Mouse (Mus musculus): ENCODE data around the gene Epb41l5.

Gene Epb41l5

GRCm38 (mm10) chr1:119536122-119536521 is 112.7 kb downstream of the Epb41l5 start:
- DNase-seq (ENCODE audit: extremely low spot score, low read depth, low spot score) = no peak

GRCm38 (mm10) chr1:119534341-119534740 is 114.5 kb downstream of the Epb41l5 start:
- DNase-seq (ENCODE audit: extremely low spot score, low read depth, low spot score) = no peak

- DNase-seq (ENCODE audit: extremely low spot score, low read depth, low spot score) = no peak
Measured at GRCm38 (mm10) chr1:119533093-119533805, 115.6 kb downstream of the Epb41l5 start.

- no peak for DNase-seq (ENCODE audit: extremely low spot score, low read depth, low spot score)
Measured at GRCm38 (mm10) chr1:119532165-119532564, 116.6 kb downstream of the Epb41l5 start.

- no peak for DNase-seq (ENCODE audit: extremely low spot score, low read depth, low spot score)
Measured at GRCm38 (mm10) chr1:119530941-119531340, 117.9 kb downstream of the Epb41l5 start.

- DNase-seq (ENCODE audit: extremely low spot score, low read depth, low spot score) = no peak
Measured at GRCm38 (mm10) chr1:119525689-119526591, 122.9 kb downstream of the Epb41l5 start, which contains the start of gene Tmem185b. TSS of gene Tmem185b (plus strand) at chr1:119526160.

GRCm38 (mm10) chr1:119525004-119525444 is 123.8 kb downstream of the Epb41l5 start:
- DNase-seq (ENCODE audit: extremely low spot score, low read depth, low spot score) = no peak

- DNase-seq (ENCODE audit: extremely low spot score, low read depth, low spot score) = no peak
Measured at GRCm38 (mm10) chr1:119523826-119524225, 125.0 kb downstream of the Epb41l5 start.

GRCm38 (mm10) chr1:119523369-119523768 is 125.4 kb downstream of the Epb41l5 start:
- no peak for DNase-seq (ENCODE audit: extremely low spot score, low read depth, low spot score)

GRCm38 (mm10) chr1:119522726-119523125 is 126.1 kb downstream of the Epb41l5 start:
- DNase-seq (ENCODE audit: extremely low spot score, low read depth, low spot score) = no peak

GRCm38 (mm10) chr1:119521681-119522080 is 127.1 kb downstream of the Epb41l5 start:
- no peak for DNase-seq (ENCODE audit: extremely low spot score, low read depth, low spot score)

GRCm38 (mm10) chr1:119521029-119521428 is 127.8 kb downstream of the Epb41l5 start:
- no peak for DNase-seq (ENCODE audit: extremely low spot score, low read depth, low spot score)

GRCm38 (mm10) chr1:119519286-119519685 is 129.5 kb downstream of the Epb41l5 start:
- no peak for DNase-seq (ENCODE audit: extremely low spot score, low read depth, low spot score)

GRCm38 (mm10) chr1:119518786-119519185 is 130.0 kb downstream of the Epb41l5 start:
- no peak for DNase-seq (ENCODE audit: extremely low spot score, low read depth, low spot score)

GRCm38 (mm10) chr1:119518060-119518459 is 130.7 kb downstream of the Epb41l5 start:
- no peak for DNase-seq (ENCODE audit: extremely low spot score, low read depth, low spot score)

GRCm38 (mm10) chr1:119510857-119511256 is 137.9 kb downstream of the Epb41l5 start:
- no peak for DNase-seq (ENCODE audit: extremely low spot score, low read depth, low spot score)

GRCm38 (mm10) chr1:119510409-119510808 is 138.4 kb downstream of the Epb41l5 start:
- DNase-seq (ENCODE audit: extremely low spot score, low read depth, low spot score) = no peak

GRCm38 (mm10) chr1:119509474-119509873 is 139.3 kb downstream of the Epb41l5 start:
- DNase-seq (ENCODE audit: extremely low spot score, low read depth, low spot score) = no peak

GRCm38 (mm10) chr1:119508548-119508947 is 140.3 kb downstream of the Epb41l5 start:
- DNase-seq (ENCODE audit: extremely low spot score, low read depth, low spot score) = no peak

- DNase-seq (ENCODE audit: extremely low spot score, low read depth, low spot score) = no peak
Measured at GRCm38 (mm10) chr1:119505951-119506350, 142.8 kb downstream of the Epb41l5 start.

- DNase-seq (ENCODE audit: extremely low spot score, low read depth, low spot score) = peak; percentile 79
Measured at GRCm38 (mm10) chr1:119504260-119505062, 144.3 kb downstream of the Epb41l5 start, which contains the start of gene Ralb. TSS of gene Ralb (minus strand) at chr1:119504794.
